Mouse (Mus musculus) kidney, embryonic 15.5 days (tissue): ENCODE data around the gene Sesn1. TPM values are rescaled to one million over a fixed set of nuclear protein-coding genes. Genes with fewer than 3 reads are reported as not detected.

ENCODE experiments used
- ATAC-seq: fragments of 200-750 bp; cut with Nextera tagmentation; replicated peaks from 2 replicates; pipeline ENCODE4 v1.8.0; 2017; ENCODE audit warnings: moderate TSS enrichment; ENCODE audit not compliant: low FRiP score
- H3K27ac ChIP-seq: fragments of 300-500 bp; sonication (generic); 2 replicates; pipeline ENCODE4 v1.5.1; 2015; ENCODE audit warnings: mild to moderate bottlenecking, inconsistent platforms
- H3K27me3 ChIP-seq: fragments of 300-500 bp; sonication (generic); 2 replicates; pipeline ENCODE4 v1.6.1; 2015; ENCODE audit warnings: inconsistent platforms
- H3K36me3 ChIP-seq: fragments of 300-500 bp; sonication (generic); 2 replicates; pipeline ENCODE4 v1.6.1; 2015; ENCODE audit warnings: inconsistent platforms
- H3K4me1 ChIP-seq: fragments of 300-500 bp; sonication (generic); 2 replicates; pipeline ENCODE4 v1.6.1; 2015; ENCODE audit warnings: inconsistent platforms
- H3K4me2 ChIP-seq: fragments of 300-500 bp; sonication (generic); 2 replicates; pipeline ENCODE4 v1.6.1; 2015; ENCODE audit warnings: moderate library complexity, mild to moderate bottlenecking, inconsistent platforms
- H3K4me3 ChIP-seq: fragments of 300-500 bp; sonication (generic); replicated peaks from 2 replicates; pipeline ENCODE4 v1.5.1; 2015; ENCODE audit warnings: mild to moderate bottlenecking, inconsistent platforms
- H3K9ac ChIP-seq: fragments of 300-500 bp; sonication (generic); 2 replicates; pipeline ENCODE4 v1.6.1; 2015; ENCODE audit warnings: mild to moderate bottlenecking, inconsistent platforms
- H3K9me3 ChIP-seq: fragments of 300-500 bp; sonication (generic); replicated peaks from 2 replicates; pipeline ENCODE4 v1.6.1; 2016; ENCODE audit warnings: inconsistent platforms
- WGBS: fragments of 180-500 bp; shearing (Covaris S2); methylation state at CpG from one replicate; pipeline ENCODE4 v1.1.7; 2015; ENCODE audit warnings: mixed read lengths; 5-methylcytosine and 5-hydroxymethylcytosine counted together
- polyA plus RNA-seq: library from polyadenylated mRNA; unstranded; fragments of >200 nt; fragmentation: Nextera tagmentation; extraction: Ambion mirVana; gene quantifications from 2 replicates; pipeline ENCODE4 v1.2.1, GENCODE M21; 2015

Gene Sesn1
- polyA plus RNA-seq, 1 experiment from 2014 or later, result 34.3 TPM

- no peak overlapping the region for H3K27ac ChIP-seq
- no peaks in the 10 kb centered on the region for H3K27me3 ChIP-seq
- no peak overlapping the region for H3K9ac ChIP-seq
- WGBS, result 41% methylated on average over 4 of the region's 4 CpGs
- ATAC-seq, result no peak
- no peaks in the 10 kb centered on the region for H3K9me3 ChIP-seq
- H3K4me1 ChIP-seq, result peaks cover 11% of the 10 kb centered on the region
- no peaks in the 10 kb centered on the region for H3K36me3 ChIP-seq
- H3K4me2 ChIP-seq, result no peak overlapping the region
- no peak overlapping the region for H3K4me3 ChIP-seq
Measured at GRCm38 (mm10) chr10:41880206-41880605, 70.5 kb downstream of the Sesn1 start.

DNA sequence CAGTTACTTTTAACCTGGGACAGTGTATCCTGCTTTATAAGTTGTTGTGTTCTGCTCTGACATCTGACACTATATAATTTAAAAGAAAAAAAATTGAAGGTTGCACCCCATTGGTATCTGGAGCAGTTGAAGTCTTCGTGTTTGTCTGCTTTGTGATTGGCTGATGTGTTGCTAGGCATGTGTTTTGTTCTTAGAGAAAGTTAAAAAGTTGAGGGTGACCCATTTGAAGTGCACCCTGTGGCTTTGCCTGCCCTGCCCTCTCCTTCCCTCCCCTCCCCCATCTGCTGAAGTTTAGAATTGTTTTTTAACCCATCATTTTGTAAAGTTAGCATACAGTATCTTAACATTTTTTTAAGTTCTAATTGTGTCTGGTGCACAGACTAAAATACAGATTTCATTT is 71.0 kb downstream of the Sesn1 start:
- Histone ChIP-seq H3K27me3 (no peaks in the 10 kb centered on the region), H3K36me3 (no peaks in the 10 kb centered on the region), H3K4me1 (peaks cover 11% of the 10 kb centered on the region), H3K9me3 (no peaks in the 10 kb centered on the region), H3K9ac (no peak overlapping the region), H3K4me2 (no peak overlapping the region), H3K27ac (no peak overlapping the region), H3K4me3 (no peak overlapping the region)
- ATAC-seq, result no peak
- 23% methylated on average over 1 of the region's 1 CpGs for WGBS

GRCm38 (mm10) chr10:41881438-41881837 is 71.7 kb downstream of the Sesn1 start:
- WGBS, result 56% methylated on average over 4 of the region's 4 CpGs
- ATAC-seq, result no peak
- no peak overlapping the region for H3K4me3 ChIP-seq
- H3K4me1 ChIP-seq, result peaks cover 11% of the 10 kb centered on the region
- H3K4me2 ChIP-seq, result no peak overlapping the region
- no peak overlapping the region for H3K9ac ChIP-seq
- no peaks in the 10 kb centered on the region for H3K9me3 ChIP-seq
- H3K27ac ChIP-seq, result no peak overlapping the region
- H3K27me3 ChIP-seq, result no peaks in the 10 kb centered on the region
- no peaks in the 10 kb centered on the region for H3K36me3 ChIP-seq

GRCm38 (mm10) chr10:41883741-41884575 is 74.2 kb downstream of the Sesn1 start:
- Histone ChIP-seq H3K27me3 (no peaks in the 10 kb centered on the region), H3K9ac (no peak overlapping the region), H3K4me1 (peaks cover 22% of the 10 kb centered on the region), H3K27ac (peak overlapping the region; percentile 58), H3K9me3 (no peaks in the 10 kb centered on the region), H3K4me2 (no peak overlapping the region), H3K36me3 (no peaks in the 10 kb centered on the region), H3K4me3 (no peak overlapping the region)
- no peak for ATAC-seq
- WGBS, result 41% methylated on average over 8 of the region's 8 CpGs

DNA sequence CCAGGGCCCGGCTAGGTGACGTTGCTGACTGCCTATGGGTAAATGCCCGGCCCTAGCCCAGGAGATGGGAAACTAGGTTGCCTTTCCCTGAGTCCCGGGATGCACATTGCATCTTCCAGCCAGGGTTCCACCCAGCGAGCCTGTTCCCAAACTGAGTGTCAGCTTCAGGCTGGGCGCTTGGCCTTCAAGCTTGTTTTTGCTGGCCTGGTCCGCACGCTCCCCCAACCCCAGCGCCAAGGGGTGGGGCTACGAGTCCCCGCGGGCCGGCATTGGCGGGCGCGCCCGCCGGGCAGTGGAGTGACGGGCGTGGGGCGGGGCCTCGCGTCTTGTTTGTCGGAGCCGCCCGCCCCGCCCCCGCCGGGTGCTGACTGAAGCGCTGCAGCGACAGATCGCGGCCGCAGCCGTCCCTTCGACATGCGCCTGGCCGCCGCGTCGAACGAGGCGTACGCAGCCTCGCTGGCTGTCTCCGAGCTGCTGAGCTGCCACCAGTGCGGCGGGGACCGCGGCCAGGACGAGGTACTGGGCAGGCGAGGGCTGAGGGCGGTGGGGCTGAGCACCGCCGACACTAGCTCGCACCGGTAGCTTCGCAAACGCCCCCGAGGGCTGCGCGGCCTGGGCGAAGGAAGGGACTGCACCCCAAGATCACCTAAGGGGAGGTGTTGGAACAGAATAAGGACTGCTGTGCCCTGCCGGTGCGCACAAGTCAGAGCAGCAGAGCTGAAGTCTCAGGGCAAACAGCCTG is 77.5 kb downstream of the Sesn1 start:
- no peaks in the 10 kb centered on the region for H3K9me3 ChIP-seq
- H3K4me3 ChIP-seq, result peak overlapping the region; percentile 74
- H3K36me3 ChIP-seq, result no peaks in the 10 kb centered on the region
- peaks cover 26% of the 10 kb centered on the region for H3K4me1 ChIP-seq
- no peaks in the 10 kb centered on the region for H3K27me3 ChIP-seq
- H3K9ac ChIP-seq, result peak overlapping the region; percentile 76
- ATAC-seq, result peak; percentile 99
- H3K4me2 ChIP-seq, result peak overlapping the region; percentile 89
- H3K27ac ChIP-seq, result peak overlapping the region; percentile 94
- under 1% methylated on average over 65 of the region's 65 CpGs for WGBS

- Histone ChIP-seq H3K9ac (peak overlapping the region; percentile 76; the same call in 1 of the 2 replicates), H3K27me3 (no peaks in the 10 kb centered on the region), H3K36me3 (no peaks in the 10 kb centered on the region), H3K27ac (no peak overlapping the region), H3K4me2 (peak overlapping the region; percentile 89), H3K4me3 (peak overlapping the region; percentile 74), H3K9me3 (no peaks in the 10 kb centered on the region), H3K4me1 (peaks cover 28% of the 10 kb centered on the region)
- no peak for ATAC-seq
- 38% methylated on average over 4 of the region's 4 CpGs for WGBS
Measured at GRCm38 (mm10) chr10:41888365-41888941, 78.7 kb downstream of the Sesn1 start.

DNA sequence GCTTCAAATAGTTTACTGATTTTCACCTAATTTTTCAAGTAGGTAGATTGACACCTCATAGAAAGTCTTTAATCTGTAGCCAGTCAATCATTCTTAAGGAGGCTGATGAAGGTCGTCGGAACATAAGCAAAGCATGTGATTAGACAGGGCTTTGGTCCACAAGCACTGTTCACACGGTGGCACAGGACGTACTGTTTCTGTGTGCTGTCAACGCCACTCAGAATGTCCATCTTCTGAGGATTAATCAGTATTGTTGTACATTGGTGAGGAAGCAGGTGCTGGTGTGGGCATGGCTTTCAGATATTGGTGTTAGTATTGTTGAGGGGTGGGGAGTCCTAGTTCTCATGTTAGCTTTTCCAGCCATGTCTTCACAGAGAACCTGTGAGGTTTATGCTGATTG is 79.8 kb downstream of the Sesn1 start:
- H3K4me1 ChIP-seq, result peaks cover 22% of the 10 kb centered on the region; the same call in 1 of the 2 replicates
- no peaks in the 10 kb centered on the region for H3K27me3 ChIP-seq
- no peaks in the 10 kb centered on the region for H3K36me3 ChIP-seq
- H3K9me3 ChIP-seq, result no peaks in the 10 kb centered on the region
- WGBS, result 82% methylated on average over 5 of the region's 5 CpGs
- ATAC-seq, result no peak
- no peak overlapping the region for H3K27ac ChIP-seq
- no peak overlapping the region for H3K4me3 ChIP-seq
- H3K4me2 ChIP-seq, result no peak overlapping the region
- no peak overlapping the region for H3K9ac ChIP-seq

GRCm38 (mm10) chr10:41890537-41890936 is 80.8 kb downstream of the Sesn1 start:
- no peak for ATAC-seq
- Histone ChIP-seq H3K27me3 (no peaks in the 10 kb centered on the region), H3K36me3 (no peaks in the 10 kb centered on the region), H3K4me3 (no peak overlapping the region), H3K9ac (no peak overlapping the region), H3K27ac (no peak overlapping the region), H3K9me3 (no peaks in the 10 kb centered on the region), H3K4me2 (no peak overlapping the region), H3K4me1 (peaks cover 18% of the 10 kb centered on the region; the same call in 1 of the 2 replicates)

DNA sequence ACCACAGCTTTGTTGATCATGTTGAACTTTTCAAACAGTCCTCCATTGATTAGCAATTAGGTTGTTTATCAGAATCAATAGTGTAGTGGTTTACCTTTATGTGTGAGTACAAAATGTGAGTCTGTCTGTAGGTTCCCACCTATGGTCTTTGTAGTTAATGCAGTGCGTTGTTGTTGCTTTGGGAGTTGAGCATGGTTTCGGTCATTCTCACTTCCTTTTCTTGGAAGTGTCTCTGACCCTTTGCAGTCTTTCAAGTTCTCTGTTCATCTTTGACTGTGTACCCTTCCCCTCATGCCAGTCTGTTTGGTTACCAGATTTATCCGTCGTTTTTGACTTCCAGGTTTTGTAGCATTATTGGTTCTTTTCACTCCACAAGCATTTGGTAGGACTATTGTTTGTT is 81.6 kb downstream of the Sesn1 start:
- H3K4me2 ChIP-seq, result no peak overlapping the region
- H3K9me3 ChIP-seq, result no peaks in the 10 kb centered on the region
- no peak for ATAC-seq
- no peaks in the 10 kb centered on the region for H3K27me3 ChIP-seq
- H3K4me3 ChIP-seq, result no peak overlapping the region
- H3K4me1 ChIP-seq, result peaks cover 18% of the 10 kb centered on the region; the same call in 1 of the 2 replicates
- 88% methylated on average over 4 of the region's 4 CpGs for WGBS
- no peak overlapping the region for H3K27ac ChIP-seq
- 0 out of 2 replicates have a peak, but pooled peaks cover 6% of the 10 kb centered on the region for H3K36me3 ChIP-seq
- no peak overlapping the region for H3K9ac ChIP-seq

DNA sequence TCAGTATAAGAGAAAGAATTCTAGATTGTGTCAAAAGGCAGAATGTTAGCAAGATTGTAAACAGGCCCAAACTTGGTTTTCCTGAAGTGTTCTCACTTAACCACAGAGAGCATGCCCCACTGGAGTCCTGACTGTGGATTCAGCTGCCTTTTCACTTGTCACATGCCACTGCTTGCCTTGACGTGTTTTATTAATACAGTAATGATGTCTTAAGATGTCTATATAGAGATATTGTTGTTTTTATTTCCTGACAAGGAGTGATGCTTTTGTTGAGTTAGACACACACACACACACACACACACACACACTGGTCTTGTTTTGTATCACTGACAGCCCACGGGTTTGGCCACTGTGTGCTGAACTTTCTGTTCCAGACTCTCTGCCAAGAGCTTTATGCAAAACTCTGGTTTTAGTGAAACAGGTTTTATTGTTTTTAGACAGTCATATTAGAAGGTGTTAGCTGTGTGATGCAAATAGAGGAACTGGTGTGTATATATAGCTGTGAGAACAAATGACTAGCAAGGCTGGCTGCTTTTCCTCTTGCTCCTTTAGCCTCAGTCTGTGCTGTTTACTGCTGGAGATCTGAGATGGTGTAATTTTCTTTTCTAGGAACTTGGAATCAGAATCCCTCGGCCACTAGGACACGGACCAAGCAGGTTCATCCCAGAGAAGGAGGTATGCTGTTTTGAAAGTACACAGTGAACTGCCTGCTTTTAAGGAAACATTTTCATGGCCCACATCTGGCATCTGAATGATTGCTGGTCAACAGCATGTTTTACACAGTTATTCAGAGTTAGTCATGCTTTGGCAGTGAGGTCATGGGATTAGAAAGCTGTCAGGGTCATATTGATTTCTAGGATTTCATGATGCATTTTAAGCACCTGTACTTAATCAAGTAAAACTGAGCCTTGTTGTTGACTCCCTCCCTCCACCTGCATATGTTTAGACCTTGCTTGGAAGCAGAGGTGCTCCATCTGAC is 84.0 kb downstream of the Sesn1 start:
- no peak overlapping the region for H3K9ac ChIP-seq
- H3K4me1 ChIP-seq, result peaks cover 7% of the 10 kb centered on the region; the same call in 1 of the 2 replicates
- ATAC-seq, result no peak
- WGBS, result 46% methylated on average over 4 of the region's 4 CpGs
- H3K27ac ChIP-seq, result no peak overlapping the region
- no peak overlapping the region for H3K4me2 ChIP-seq
- H3K9me3 ChIP-seq, result no peaks in the 10 kb centered on the region
- no peak overlapping the region for H3K4me3 ChIP-seq
- no peaks in the 10 kb centered on the region for H3K27me3 ChIP-seq
- H3K36me3 ChIP-seq, result peaks cover 17% of the 10 kb centered on the region

DNA sequence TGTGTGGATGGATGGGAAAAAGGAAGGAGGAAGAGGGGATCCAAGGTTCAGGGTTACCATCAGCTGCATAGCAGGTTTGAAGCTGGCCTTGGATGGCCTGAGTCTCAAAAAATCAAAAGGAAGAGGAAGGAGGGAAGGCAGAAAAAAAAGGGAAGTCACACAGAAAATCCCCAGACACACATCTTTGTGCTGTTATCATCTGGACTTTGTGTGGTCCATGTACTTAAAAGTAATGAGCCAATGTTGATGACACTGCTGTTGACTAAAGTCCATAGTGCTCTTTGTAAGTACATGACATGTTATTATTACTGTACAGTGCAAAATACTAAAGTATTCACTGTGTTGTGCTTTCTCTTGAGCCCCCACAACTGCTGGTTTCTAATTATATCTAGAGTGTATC is 86.7 kb downstream of the Sesn1 start:
- H3K4me2 ChIP-seq, result no peak overlapping the region
- no peak overlapping the region for H3K9ac ChIP-seq
- H3K4me1 ChIP-seq, result 0 out of 2 replicates have a peak, but pooled peaks cover 3% of the 10 kb centered on the region
- ATAC-seq, result no peak
- no peaks in the 10 kb centered on the region for H3K9me3 ChIP-seq
- H3K27me3 ChIP-seq, result no peaks in the 10 kb centered on the region
- no peak overlapping the region for H3K27ac ChIP-seq
- H3K4me3 ChIP-seq, result no peak overlapping the region
- peaks cover 25% of the 10 kb centered on the region for H3K36me3 ChIP-seq
